Mouse (Mus musculus) G1E-ER4 (cell line): Measurements from ENCODE around the gene Gnptab. TPM values are rescaled to one million over a fixed set of nuclear protein-coding genes. Genes with fewer than 3 reads are reported as not detected.

Source experiments
- GATA1 ChIP-seq: IDR thresholded peaks from one replicate; pipeline ENCODE4 v1.8.0; 2012; ENCODE audit warnings: low read length, inconsistent platforms
- polyA plus RNA-seq: library from polyadenylated mRNA; stranded (reverse); fragments of >175 nt; gene quantifications from 2 replicates; pipeline ENCODE4 v1.2.3, GENCODE M21; 2012

Gnptab gene
- polyA plus RNA-seq, 1 experiment, result 3.7 TPM

- TF ChIP-seq GATA1, result no peak
Measured at GRCm38 (mm10) chr10:88426158-88426816, 47.4 kb downstream of the Gnptab start.

GRCm38 (mm10) chr10:88426896-88427295, 48.0 kb downstream of the Gnptab start:
- no peak for TF ChIP-seq GATA1

- TF ChIP-seq GATA1, result no peak
Measured at GRCm38 (mm10) chr10:88427998-88428397, 49.1 kb downstream of the Gnptab start.

GRCm38 (mm10) chr10:88441224-88441623, 62.3 kb downstream of the Gnptab start:
- TF ChIP-seq GATA1, result no peak

GRCm38 (mm10) chr10:88451221-88451620, 72.3 kb downstream of the Gnptab start:
- TF ChIP-seq GATA1, result no peak

- no peak for TF ChIP-seq GATA1
Measured at GRCm38 (mm10) chr10:88451990-88452389, 73.1 kb downstream of the Gnptab start.

- no peak for TF ChIP-seq GATA1
Measured at GRCm38 (mm10) chr10:88457816-88458215, 78.9 kb downstream of the Gnptab start.

GRCm38 (mm10) chr10:88459502-88459992, 80.6 kb downstream of the Gnptab start, which contains the start of gene Sycp3:
Gene Sycp3, plus strand, starts transcription at chr10:88459569.
- no peak for TF ChIP-seq GATA1

GRCm38 (mm10) chr10:88460122-88460820, 81.3 kb downstream of the Gnptab start:
- TF ChIP-seq GATA1, result no peak

GRCm38 (mm10) chr10:88488629-88489028, 109.7 kb downstream of the Gnptab start:
- no peak for TF ChIP-seq GATA1

- TF ChIP-seq GATA1, result no peak
Measured at GRCm38 (mm10) chr10:88491632-88492031, 112.7 kb downstream of the Gnptab start.

- no peak for TF ChIP-seq GATA1
Measured at GRCm38 (mm10) chr10:88492658-88493057, 113.7 kb downstream of the Gnptab start.

- TF ChIP-seq GATA1, result no peak
Measured at GRCm38 (mm10) chr10:88494959-88495587, 116.1 kb downstream of the Gnptab start.

Other genes with a start within 250 kb of the Gnptab start
- 0.67 and 0.99 TPM in 2 replicates for gene Parpbp, start 232.2 kb upstream of the Gnptab start, polyA plus RNA-seq
- 5.6 and 6.0 TPM in 2 replicates for gene Nup37, start 232.1 kb upstream of the Gnptab start, polyA plus RNA-seq
- 18.3 and 18.7 TPM in 2 replicates for gene Washc3, start 178.0 kb upstream of the Gnptab start, polyA plus RNA-seq
- gene Dram1, start 52 bp upstream of the Gnptab start, polyA plus RNA-seq, result not detected in 2 replicates
- not detected in 2 replicates for gene Sycp3, start 80.4 kb downstream of the Gnptab start, polyA plus RNA-seq
- gene Chpt1, start 124.9 kb downstream of the Gnptab start, polyA plus RNA-seq, result 15.1 and 20.3 TPM in 2 replicates
- gene Mybpc1, start 226.0 kb downstream of the Gnptab start, polyA plus RNA-seq, result not detected in 2 replicates